Mouse (Mus musculus) ovary, postnatal 14 days (tissue): ENCODE measurements around the gene Nrg4.

Experiments used
- DNase-seq: peaks from one replicate; pipeline ENCODE4 v3.0.0; 2022; ENCODE audit warnings: low spot score

Gene Nrg4

GRCm38 (mm10) chr9:55322641-55323040 is 4.0 kb downstream of the Nrg4 start:
- no peak for DNase-seq

GRCm38 (mm10) chr9:55313619-55314261 is 12.9 kb downstream of the Nrg4 start:
- DNase-seq = no peak

GRCm38 (mm10) chr9:55311560-55311959 is 15.1 kb downstream of the Nrg4 start:
- peak; percentile 79 for DNase-seq

GRCm38 (mm10) chr9:55308455-55308854 is 18.2 kb downstream of the Nrg4 start:
- DNase-seq = no peak

- DNase-seq = no peak
Measured at GRCm38 (mm10) chr9:55307557-55307956, 19.1 kb downstream of the Nrg4 start.

- no peak for DNase-seq
Measured at GRCm38 (mm10) chr9:55307066-55307465, 19.6 kb downstream of the Nrg4 start.

- DNase-seq = no peak
Measured at GRCm38 (mm10) chr9:55296221-55296620, 30.4 kb downstream of the Nrg4 start.

- no peak for DNase-seq
Measured at GRCm38 (mm10) chr9:55291966-55292365, 34.7 kb downstream of the Nrg4 start.

- no peak for DNase-seq
Measured at GRCm38 (mm10) chr9:55289475-55290198, 37.0 kb downstream of the Nrg4 start.

- DNase-seq = no peak
Measured at GRCm38 (mm10) chr9:55285197-55285596, 41.4 kb downstream of the Nrg4 start.

- no peak for DNase-seq
Measured at GRCm38 (mm10) chr9:55283516-55283915, 43.1 kb downstream of the Nrg4 start.

GRCm38 (mm10) chr9:55279114-55279825 is 47.4 kb downstream of the Nrg4 start:
- DNase-seq = no peak

- no peak for DNase-seq
Measured at GRCm38 (mm10) chr9:55277562-55277961, 49.1 kb downstream of the Nrg4 start.

GRCm38 (mm10) chr9:55273906-55274305 is 52.7 kb downstream of the Nrg4 start:
- no peak for DNase-seq

GRCm38 (mm10) chr9:55271960-55272560 is 54.6 kb downstream of the Nrg4 start:
- DNase-seq = no peak

- DNase-seq = no peak
Measured at GRCm38 (mm10) chr9:55264356-55265302, 62.0 kb downstream of the Nrg4 start.

- DNase-seq = no peak
Measured at GRCm38 (mm10) chr9:55259741-55260140, 66.9 kb downstream of the Nrg4 start.

GRCm38 (mm10) chr9:55257105-55257504 is 69.5 kb downstream of the Nrg4 start:
- no peak for DNase-seq

- no peak for DNase-seq
Measured at GRCm38 (mm10) chr9:55255604-55256003, 71.0 kb downstream of the Nrg4 start.

- no peak for DNase-seq
Measured at GRCm38 (mm10) chr9:55255056-55255455, 71.6 kb downstream of the Nrg4 start.

GRCm38 (mm10) chr9:55253849-55254248 is 72.8 kb downstream of the Nrg4 start:
- DNase-seq = no peak
